Mouse (Mus musculus) lung, postnatal 4 days (tissue): ENCODE data around the gene Nfe2.
A peak's percentile ranks its signal among the peaks of the same experiment; 100 is the strongest.
"Not testable (repeated sequence)": the region's sequence is repeated elsewhere in the genome, so short reads cannot be mapped to it uniquely, and the experiment has no call there.

Experiments used
- DNase-seq, 2 experiments: peaks; one replicate each; pipeline ENCODE4 v3.0.0; 2021

The Nfe2 gene

GRCm38 (mm10) chr15:103249511-103249910, 8.7 kb downstream of the Nfe2 start:
- not testable (repeated sequence) for DNase-seq

GRCm38 (mm10) chr15:103248401-103249313, 9.5 kb downstream of the Nfe2 start:
- peak; percentile 14 to 54 for DNase-seq

- no peak for DNase-seq
Measured at GRCm38 (mm10) chr15:103247782-103248400, 10.3 kb downstream of the Nfe2 start.

GRCm38 (mm10) chr15:103247078-103247781, 11.0 kb downstream of the Nfe2 start:
- DNase-seq, result no peak

DNA sequence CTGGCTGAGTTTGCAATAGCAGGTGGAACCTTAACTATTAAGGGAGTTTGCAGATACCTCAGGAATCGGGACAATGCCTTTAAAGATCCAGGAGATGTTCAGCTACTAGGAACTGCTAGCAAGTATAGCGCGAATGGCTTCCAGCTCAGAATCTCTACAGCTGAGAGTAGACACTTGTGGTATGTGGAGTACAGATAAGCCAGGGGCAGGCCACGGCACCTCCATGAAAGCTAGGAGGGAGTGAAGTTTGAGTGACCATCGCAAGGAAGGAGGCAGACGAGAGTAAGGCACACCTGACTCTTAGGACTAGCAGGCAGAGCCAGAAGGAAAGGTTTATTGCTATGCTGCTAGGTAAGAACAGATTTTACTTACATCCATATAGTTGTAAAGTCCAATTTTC, 12.6 kb downstream of the Nfe2 start:
- DNase-seq, result no peak

DNA sequence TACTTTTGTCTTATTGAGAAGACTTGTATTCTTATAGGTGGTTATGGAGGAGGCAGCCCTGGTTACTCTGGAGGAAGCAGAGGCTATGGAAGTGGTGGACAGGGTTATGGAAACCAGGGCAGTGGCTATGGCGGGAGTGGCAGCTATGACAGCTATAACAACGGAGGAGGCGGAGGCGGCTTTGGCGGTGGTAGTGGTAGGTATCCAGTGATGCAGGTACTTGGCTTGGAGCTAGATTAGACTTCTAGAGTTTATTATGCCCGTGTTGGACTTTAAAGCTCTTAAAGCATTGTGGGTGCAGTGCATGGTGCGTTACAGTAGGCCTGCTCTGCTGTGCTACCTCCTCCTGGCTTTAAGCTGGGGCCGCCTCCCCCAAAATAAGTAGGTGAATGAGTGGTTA, 15.3 kb downstream of the Nfe2 start:
- no peak for DNase-seq

DNA sequence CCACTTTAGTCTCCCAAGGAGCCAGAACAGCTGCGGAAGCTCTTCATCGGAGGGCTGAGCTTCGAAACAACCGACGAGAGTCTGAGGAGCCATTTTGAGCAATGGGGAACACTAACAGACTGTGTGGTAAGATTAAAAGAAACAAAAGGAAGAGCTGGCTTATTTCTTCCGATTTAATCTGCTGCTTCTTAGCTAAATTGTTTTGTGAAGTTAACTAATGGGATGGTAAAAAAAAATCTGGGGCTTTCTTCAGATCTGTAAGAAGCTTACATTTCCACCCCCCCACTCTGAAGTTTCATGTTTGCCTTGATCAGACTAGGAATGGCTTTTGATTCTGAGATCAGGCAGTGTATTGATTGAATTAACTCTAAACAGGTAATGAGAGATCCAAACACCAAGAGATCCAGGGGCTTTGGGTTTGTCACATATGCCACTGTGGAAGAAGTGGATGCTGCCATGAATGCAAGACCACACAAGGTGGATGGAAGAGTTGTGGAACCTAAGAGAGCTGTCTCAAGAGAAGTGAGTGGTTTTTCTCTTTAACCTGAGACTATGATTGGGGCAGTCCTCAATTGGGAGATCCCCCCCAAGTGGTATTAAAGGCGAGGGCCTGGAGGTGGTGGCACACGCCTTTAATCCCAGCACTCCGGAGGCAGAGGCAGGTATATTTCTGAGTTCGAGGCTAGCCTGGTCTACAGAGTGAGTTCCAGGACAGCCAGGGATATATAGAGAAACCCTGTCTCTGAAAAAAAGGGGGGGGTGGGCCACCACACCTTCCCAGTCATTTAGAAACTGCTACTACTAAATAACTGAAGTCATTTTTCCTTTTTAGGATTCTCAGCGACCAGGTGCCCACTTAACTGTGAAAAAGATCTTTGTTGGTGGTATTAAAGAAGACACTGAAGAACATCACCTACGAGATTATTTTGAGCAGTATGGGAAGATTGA, 16.9 kb downstream of the Nfe2 start:
- DNase-seq, result not testable (repeated sequence)

- peak; percentile 94 to 95 for DNase-seq
Measured at GRCm38 (mm10) chr15:103240160-103241028, 17.8 kb downstream of the Nfe2 start, which contains the start of gene Hnrnpa1. Gene Hnrnpa1 (plus strand): TSS chr15:103240432.

DNA sequence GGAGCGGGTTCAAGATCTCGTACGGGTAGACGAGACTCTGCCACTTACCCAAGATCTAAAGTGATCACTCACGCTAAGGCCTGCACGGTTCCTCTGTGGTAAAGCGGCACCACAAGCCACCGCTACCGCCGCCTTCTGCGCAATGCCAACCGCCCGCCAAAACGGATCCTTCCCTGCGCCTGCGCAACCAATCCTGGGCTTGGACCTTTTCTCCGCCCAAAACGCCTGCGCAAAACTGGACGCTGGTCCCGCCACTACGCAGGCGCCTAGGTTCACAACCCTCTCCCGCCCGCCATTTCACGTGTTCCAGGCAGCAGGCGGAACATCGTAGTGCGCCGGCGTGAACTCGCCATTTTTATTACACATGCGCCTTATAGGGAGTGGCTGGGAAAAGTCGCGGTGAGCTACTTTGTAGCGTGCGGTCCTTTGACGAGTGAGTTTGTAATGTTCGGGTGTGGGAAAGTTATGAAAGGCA, 18.5 kb downstream of the Nfe2 start, which contains the start of gene Cbx5:
Gene Cbx5 (minus strand): TSS at position 132 of the 475 bp plus-strand sequence.
- DNase-seq, result peak; percentile 98 to 99

GRCm38 (mm10) chr15:103239130-103239684, 19.0 kb downstream of the Nfe2 start:
- DNase-seq, result peak; percentile 96 to 97

DNA sequence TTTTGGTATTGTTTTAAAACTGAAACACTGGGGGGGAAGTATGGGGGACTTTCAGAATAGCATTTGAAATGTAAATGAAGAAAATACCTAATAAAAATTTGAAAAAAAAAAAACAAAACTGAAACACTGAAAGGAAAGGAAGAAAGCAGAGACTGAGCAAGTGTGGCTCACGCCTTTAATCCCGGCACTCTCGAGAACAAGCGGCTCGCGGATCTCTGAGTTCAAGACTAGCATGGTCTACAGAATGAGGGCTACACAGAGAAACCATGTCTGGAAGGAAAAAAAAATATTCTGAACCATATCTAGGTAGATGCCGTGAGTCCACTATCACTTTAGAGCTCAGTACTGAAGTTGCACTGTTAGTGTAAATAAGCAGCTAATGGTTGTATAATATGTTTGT, 20.9 kb downstream of the Nfe2 start:
- DNase-seq, result no peak

DNA sequence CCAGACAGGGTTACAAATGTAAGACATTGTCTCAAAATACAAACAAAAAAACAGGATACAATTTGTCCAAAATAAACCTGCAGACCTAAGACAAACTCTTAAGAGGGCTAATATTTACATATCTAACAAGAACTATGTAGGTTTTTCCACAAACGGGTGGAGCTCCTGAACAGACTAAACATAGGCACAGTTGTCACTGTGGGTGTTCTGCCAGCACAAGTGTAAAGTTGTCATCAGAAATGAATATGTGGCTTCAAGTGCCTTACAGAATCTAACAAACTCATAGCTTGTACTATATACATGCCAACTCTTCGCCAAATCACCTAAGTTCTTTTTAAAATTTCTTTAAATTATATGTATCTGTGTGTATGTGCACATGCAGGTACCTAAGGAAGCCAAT, 25.1 kb downstream of the Nfe2 start:
- DNase-seq, result no peak

- no peak for DNase-seq
Measured at GRCm38 (mm10) chr15:103228904-103229303, 29.3 kb downstream of the Nfe2 start.

DNA sequence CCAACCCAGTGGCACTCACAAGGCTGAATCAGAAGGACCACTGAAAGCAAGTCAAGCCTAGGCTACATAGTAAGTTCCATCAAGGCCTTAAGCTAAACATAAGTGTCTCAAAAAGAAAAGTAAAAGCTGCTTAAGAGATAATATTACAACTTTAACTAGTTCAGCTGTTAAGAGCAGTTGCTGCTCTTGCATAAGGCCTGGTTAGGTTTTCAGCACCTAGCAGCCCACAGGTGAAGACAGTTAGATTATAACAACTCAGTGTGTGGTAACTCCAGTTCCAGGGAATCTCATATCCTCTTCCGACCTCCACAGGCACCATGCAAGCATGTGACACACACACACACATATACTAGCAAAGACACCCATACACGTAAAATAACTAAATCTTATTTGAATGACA, 30.6 kb downstream of the Nfe2 start:
- DNase-seq, result no peak

DNA sequence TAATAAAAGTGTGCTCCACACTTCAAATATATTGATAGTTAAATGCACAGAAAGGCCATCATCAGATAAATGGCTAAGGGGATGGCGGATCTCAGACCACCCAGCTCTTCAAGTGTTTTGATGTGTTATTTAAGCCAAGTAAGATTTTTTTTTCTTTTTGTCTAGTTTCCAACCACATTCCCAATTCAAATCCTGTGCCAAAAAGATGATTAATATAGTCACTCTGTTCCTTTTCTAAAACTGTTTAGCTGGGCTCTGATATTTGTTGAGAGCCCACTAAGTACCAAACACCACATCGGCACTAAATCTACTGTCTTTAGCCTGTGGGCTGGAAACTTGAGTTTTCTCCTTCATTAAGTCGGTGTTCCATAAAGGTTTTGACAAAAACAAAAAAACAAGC, 31.2 kb downstream of the Nfe2 start:
- no peak for DNase-seq

GRCm38 (mm10) chr15:103224161-103224560, 34.0 kb downstream of the Nfe2 start:
- DNase-seq, result no peak

- DNase-seq, result no peak
Measured at GRCm38 (mm10) chr15:103221386-103221785, 36.8 kb downstream of the Nfe2 start.

- peak in 1 of 2 experiments; percentile 26 for DNase-seq
Measured at GRCm38 (mm10) chr15:103220785-103221184, 37.4 kb downstream of the Nfe2 start.

DNA sequence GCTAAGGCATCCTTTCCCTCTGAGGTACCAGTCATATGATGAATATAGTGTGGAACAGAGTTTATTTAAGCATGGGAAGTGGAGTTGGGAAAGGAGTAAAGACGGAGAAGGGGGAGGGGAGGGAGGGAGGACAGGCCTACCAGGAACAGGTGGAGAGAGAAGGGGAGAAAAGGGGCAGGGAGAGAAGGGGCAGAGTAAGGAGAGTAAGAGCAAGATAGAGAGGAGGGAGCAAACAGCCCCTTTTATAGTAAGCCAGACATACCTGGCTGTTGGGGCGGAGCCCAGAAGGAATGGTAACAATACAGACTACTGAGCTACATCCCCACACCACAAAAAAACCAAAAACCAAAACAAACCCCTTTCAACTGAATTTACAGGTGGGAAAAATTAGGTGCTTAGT, 42.2 kb downstream of the Nfe2 start:
- no peak for DNase-seq
